Mouse (Mus musculus) hindbrain, embryonic 16.5 days (tissue): ENCODE data around the gene Ccndbp1. TPM values are rescaled to one million over a fixed set of nuclear protein-coding genes. Genes with fewer than 3 reads are reported as not detected.
A peak's percentile ranks its signal among the peaks of the same experiment; 100 is the strongest.
"Not testable (repeated sequence)": the region's sequence is repeated elsewhere in the genome, so short reads cannot be mapped to it uniquely, and the experiment has no call there.

Experiments
- ATAC-seq: fragments of 200-750 bp; cut with Nextera tagmentation; 2 replicates; pipeline ENCODE4 v1.8.0; 2017; ENCODE audit warnings: moderate TSS enrichment, moderate library complexity
- H3K27ac ChIP-seq: fragments of 300-500 bp; sonication (generic); 2 replicates; pipeline ENCODE4 v1.5.1; 2014; ENCODE audit warnings: low read depth, mild to moderate bottlenecking, control low read depth, low read length, moderate library complexity
- H3K27me3 ChIP-seq: fragments of 300-500 bp; sonication (generic); replicated peaks from 2 replicates; pipeline ENCODE4 v1.6.1; 2014; ENCODE audit warnings: low read length; ENCODE audit not compliant: control insufficient read depth, insufficient read depth
- H3K36me3 ChIP-seq: fragments of 300-500 bp; sonication (generic); 2 replicates; pipeline ENCODE4 v1.6.1; 2014; ENCODE audit warnings: mild to moderate bottlenecking, low read length, moderate library complexity, mixed read lengths; ENCODE audit not compliant: control insufficient read depth, insufficient read depth
- H3K4me1 ChIP-seq: fragments of 300-500 bp; sonication (generic); 2 replicates; pipeline ENCODE4 v1.6.1; 2014; ENCODE audit warnings: low read depth, low read length; ENCODE audit not compliant: control insufficient read depth, insufficient read depth
- H3K4me2 ChIP-seq: fragments of 300-500 bp; sonication (generic); 2 replicates; pipeline ENCODE4 v1.6.1; 2014; ENCODE audit warnings: mild to moderate bottlenecking, low read length, control low read depth, moderate library complexity
- H3K4me3 ChIP-seq: fragments of 300-500 bp; sonication (generic); 2 replicates; pipeline ENCODE4 v1.5.1; 2014; ENCODE audit warnings: mild to moderate bottlenecking, low read length, control low read depth, moderate library complexity
- H3K9ac ChIP-seq: fragments of 300-500 bp; sonication (generic); 2 replicates; pipeline ENCODE4 v1.6.1; 2014; ENCODE audit warnings: low read depth, mild to moderate bottlenecking, control low read depth, low read length, moderate library complexity
- H3K9me3 ChIP-seq: fragments of 300-500 bp; sonication (generic); 2 replicates; pipeline ENCODE4 v1.6.1; 2014; ENCODE audit warnings: mild to moderate bottlenecking, low read length, moderate library complexity; ENCODE audit not compliant: control insufficient read depth
- WGBS: fragments of 180-500 bp; shearing (Covaris S2); extraction: QIAGEN DNeasy Blood & Tissue Kit; methylation state at CpG from one replicate; pipeline ENCODE4 v1.1.7; 2014; 5-methylcytosine and 5-hydroxymethylcytosine counted together
- polyA plus RNA-seq: library from polyadenylated mRNA; unstranded; fragments of >200 nt; fragmentation: Nextera tagmentation; extraction: Ambion mirVana; gene quantifications from 2 replicates; pipeline ENCODE4 v1.2.1, GENCODE M21; 2015

The Ccndbp1 gene
- polyA plus RNA-seq, 1 experiment from 2014 or later = 78.2 TPM

DNA sequence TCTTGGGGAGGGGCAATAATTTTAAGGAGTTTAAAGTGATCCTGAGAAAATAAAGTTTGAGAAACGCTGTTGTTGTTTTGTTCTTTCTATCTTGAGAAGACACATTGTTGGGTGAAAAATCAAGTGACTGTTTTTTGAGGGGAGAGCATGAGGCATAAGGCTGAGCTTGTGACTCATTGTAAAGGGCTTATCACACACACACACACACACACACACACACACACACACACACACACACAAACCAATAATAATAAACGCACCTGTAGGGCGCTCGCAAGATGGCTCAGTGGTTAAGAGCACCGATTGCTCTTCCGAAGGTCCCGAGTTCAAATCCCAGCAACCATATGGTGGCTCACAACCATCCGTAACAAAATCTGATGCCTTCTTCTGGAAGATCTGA, 35.9 kb upstream of the Ccndbp1 start:
- not testable (repeated sequence) for H3K9ac ChIP-seq, H3K4me2 ChIP-seq, H3K27me3 ChIP-seq, H3K27ac ChIP-seq, ATAC-seq, H3K9me3 ChIP-seq, H3K36me3 ChIP-seq, H3K4me3 ChIP-seq
- peaks cover 15% of the 10 kb centered on the region for H3K4me1 ChIP-seq
- 96% methylated on average over 8 of the region's 8 CpGs for WGBS

DNA sequence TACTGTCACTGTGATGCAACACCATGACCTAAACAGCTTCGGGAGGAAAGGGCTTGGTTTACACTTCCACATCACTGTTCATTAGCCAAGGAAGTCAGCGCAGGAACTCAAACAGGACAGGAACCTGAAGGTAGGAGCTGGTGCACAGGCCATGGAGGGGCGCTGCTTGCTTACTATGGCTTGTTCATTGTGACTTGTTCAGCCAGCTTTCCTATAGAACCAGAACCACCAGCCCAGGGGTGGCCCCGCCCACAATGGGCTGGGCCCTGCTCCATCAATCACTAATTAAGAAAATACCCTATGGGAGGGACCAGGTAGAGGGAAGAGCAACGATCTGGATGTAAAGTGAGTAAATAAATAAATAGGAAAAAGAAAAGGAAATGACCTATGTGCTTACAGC, 35.2 kb upstream of the Ccndbp1 start:
- H3K4me3 ChIP-seq = no peak overlapping the region
- H3K9me3 ChIP-seq = no peaks in the 10 kb centered on the region
- H3K9ac ChIP-seq = no peak overlapping the region
- H3K4me1 ChIP-seq = peaks cover 15% of the 10 kb centered on the region
- H3K4me2 ChIP-seq = no peak overlapping the region
- ATAC-seq = no peak
- WGBS = 23% methylated on average over 5 of the region's 5 CpGs
- H3K27ac ChIP-seq = no peak overlapping the region
- H3K36me3 ChIP-seq = no peaks in the 10 kb centered on the region
- H3K27me3 ChIP-seq = no peaks in the 10 kb centered on the region

DNA sequence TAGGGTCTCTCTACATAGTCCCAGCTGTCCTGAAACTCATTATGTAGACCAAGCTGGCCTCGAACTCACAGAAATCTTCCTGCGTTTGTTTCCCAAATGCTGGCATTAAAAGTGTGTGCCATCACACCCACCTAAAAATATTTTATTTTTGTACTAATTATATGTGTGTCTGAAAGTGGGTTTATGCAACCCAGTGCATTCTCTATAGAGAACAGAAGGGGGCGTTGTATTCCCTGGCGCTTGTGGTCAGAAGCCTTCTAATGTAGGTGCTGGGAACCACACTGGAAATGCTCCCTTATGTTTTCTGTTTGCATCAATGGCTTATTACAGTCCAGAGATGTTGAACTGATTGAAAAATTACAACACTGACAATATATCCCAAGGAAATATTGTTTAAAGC, 31.9 kb upstream of the Ccndbp1 start:
- H3K4me2 ChIP-seq = peak overlapping the region; percentile 25; the same call in 1 of the 2 replicates
- peaks cover 5% of the 10 kb centered on the region for H3K4me1 ChIP-seq
- no peaks in the 10 kb centered on the region for H3K9me3 ChIP-seq
- H3K27me3 ChIP-seq = no peaks in the 10 kb centered on the region
- no peaks in the 10 kb centered on the region; the same call in 1 of the 2 replicates for H3K36me3 ChIP-seq
- 43% methylated on average over 4 of the region's 4 CpGs for WGBS
- no peak overlapping the region for H3K9ac ChIP-seq
- no peak for ATAC-seq
- H3K4me3 ChIP-seq = no peak overlapping the region
- H3K27ac ChIP-seq = no peak overlapping the region

DNA sequence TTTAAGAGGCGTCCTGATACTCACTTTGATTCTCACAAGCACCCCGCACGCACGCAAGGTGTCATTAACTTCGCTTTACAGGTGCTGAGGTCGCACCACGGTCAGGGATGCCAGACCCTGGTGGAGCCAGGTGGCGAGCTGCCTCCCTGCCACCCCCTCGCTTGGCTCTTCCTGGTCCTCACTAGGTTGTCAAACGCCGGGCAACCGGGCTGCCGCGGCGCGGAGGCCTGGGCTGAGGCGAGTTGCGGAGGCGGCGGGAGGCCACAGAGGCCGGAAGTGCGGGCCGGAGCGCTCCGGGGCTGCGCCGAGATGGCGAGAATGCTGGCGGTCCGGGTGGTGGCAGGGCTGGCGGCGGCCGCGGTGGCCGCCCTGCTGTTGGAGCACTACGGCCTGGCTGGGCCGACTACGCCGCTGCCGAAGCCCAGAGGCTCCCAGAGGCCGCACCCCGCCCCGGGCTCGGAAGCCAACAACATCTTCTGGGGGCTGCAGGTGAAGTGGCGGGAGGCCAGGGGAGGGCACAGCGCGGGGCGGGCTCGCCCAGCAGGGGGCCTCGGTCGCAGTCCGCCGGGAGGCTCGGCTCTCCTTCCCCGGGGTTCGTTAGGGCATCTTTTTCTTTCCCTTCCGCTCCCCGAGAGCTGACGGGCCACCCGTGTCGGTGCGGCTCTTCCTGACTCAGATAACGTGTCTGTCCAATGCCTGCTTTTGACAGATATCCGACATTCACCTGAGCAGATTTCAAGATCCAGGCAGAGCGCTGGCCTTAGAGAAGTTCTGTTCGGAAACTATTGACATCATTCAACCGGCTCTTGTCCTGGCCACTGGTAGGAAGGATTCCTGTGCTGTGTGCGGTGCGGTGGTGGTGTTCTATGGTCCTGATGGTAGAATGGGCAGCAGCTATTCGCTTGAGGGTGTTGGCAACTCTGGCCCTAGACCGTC, 30.9 kb upstream of the Ccndbp1 start, which contains the start of gene Tmem62:
Gene Tmem62, plus strand, starts transcription at position 28 of the 936 bp plus-strand sequence.
- Histone ChIP-seq H3K27me3 (no peaks in the 10 kb centered on the region), H3K27ac (peak within 1 kb of the TSS; percentile 90)

DNA sequence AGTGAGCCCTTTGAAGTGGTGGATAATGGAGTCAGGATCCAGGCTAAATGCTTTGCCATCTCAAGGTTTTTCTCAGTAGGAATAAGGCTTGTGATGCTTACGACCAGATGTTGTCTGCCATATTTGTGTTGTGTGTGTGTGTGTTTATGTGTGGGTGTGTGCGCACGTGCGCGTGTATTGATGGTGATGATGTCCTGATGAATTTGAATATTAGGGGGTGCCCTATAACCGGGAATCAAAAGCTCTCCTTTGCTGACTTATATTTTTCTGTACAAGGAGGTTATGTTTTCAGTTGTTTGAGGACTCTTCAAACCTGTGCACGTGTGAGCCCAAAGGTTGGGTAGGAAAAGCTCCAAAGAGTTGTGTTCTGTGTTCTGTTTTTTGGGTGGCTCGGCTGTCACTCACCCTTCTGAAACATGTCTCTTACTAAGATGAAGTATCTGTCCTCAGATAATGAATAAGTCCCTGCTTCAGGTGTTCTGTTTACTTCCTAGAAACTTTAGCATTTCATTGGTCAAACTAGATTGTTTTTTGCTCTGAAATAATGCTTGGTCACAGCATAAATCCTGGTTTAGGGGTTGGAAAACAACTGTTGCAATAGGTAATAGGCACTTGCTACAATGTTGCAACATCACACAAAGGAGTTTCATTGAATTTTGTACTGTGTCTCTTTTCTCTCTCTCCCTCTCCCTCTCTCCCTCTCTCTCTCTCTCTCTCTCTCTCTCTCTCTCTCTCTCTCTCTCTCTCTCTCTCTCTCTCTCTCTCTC, 30.1 kb upstream of the Ccndbp1 start:
- peak overlapping the region; percentile 90 for H3K27ac ChIP-seq
- peak overlapping the region; percentile 89 for H3K4me2 ChIP-seq
- peak overlapping the region; percentile 96 for H3K9ac ChIP-seq
- WGBS = 80% methylated on average over 8 of the region's 8 CpGs
- H3K4me1 ChIP-seq = peaks cover 5% of the 10 kb centered on the region
- H3K36me3 ChIP-seq = no peaks in the 10 kb centered on the region; the same call in 1 of the 2 replicates
- H3K9me3 ChIP-seq = no peaks in the 10 kb centered on the region
- no peak; the same call in 1 of the 2 replicates for ATAC-seq
- peak overlapping the region; percentile 86 for H3K4me3 ChIP-seq
- H3K27me3 ChIP-seq = no peaks in the 10 kb centered on the region

More for the DNA sequence above, 30.9 kb upstream of the Ccndbp1 start, which contains the start of gene Tmem62:
- Histone ChIP-seq H3K36me3 (no peaks in the 10 kb centered on the region; the same call in 1 of the 2 replicates), H3K9me3 (no peaks in the 10 kb centered on the region), H3K4me1 (peaks cover 5% of the 10 kb centered on the region), H3K4me2 (peak within 1 kb of the TSS; percentile 89), H3K9ac (peak within 1 kb of the TSS; percentile 96), H3K4me3 (peak within 1 kb of the TSS; percentile 86)
- peak; percentile 83 for ATAC-seq
- 1% methylated on average over 69 of the region's 71 CpGs for WGBS

DNA sequence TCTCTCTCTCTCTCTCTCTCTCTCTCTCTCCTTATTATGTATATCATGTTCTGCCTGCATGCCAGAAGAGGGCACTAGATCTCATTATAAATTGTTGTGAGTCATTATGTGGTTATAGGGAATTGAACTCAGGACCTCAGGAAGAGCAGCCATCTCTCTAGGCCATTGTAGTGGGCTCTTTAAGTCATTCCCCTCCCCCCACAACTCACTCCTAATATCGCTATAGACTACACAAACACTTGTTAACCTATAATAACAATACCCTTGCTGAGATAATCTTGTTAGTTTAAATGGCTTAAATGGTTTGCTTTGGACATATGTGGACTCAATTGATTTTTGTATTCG, 29.5 kb upstream of the Ccndbp1 start:
- no peak overlapping the region for H3K4me3 ChIP-seq
- no peak for ATAC-seq
- 53% methylated on average over 2 of the region's 2 CpGs for WGBS
- no peaks in the 10 kb centered on the region for H3K27me3 ChIP-seq
- no peak overlapping the region for H3K9ac ChIP-seq
- H3K4me2 ChIP-seq = no peak overlapping the region
- H3K36me3 ChIP-seq = no peaks in the 10 kb centered on the region; the same call in 1 of the 2 replicates
- H3K9me3 ChIP-seq = no peaks in the 10 kb centered on the region
- H3K4me1 ChIP-seq = peaks cover 5% of the 10 kb centered on the region
- H3K27ac ChIP-seq = no peak overlapping the region

DNA sequence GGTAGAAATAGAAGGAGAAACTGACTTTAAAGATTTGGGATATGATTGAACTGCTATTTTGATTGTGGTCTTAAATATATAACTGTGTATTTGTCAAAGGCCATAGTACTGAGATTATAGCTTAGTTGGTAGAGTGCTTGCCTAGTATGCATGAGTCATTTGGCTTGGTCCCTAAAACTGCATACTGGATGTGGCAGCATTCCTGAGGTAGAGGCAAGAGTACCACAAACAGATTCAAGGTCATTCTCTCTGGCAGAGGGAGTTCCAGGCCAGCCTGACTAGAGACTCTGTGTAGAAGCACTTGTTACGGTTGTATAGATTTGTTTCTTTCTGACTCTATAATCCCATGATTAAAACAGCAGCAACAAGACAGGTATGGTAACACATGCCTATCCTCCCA, 28.4 kb upstream of the Ccndbp1 start:
- ATAC-seq = no peak
- H3K27ac ChIP-seq = no peak overlapping the region
- H3K27me3 ChIP-seq = no peaks in the 10 kb centered on the region
- WGBS = 88% methylated on average over 1 of the region's 1 CpGs
- no peak overlapping the region for H3K4me2 ChIP-seq
- peaks cover 5% of the 10 kb centered on the region for H3K4me1 ChIP-seq
- H3K4me3 ChIP-seq = no peak overlapping the region
- no peak overlapping the region for H3K9ac ChIP-seq
- no peaks in the 10 kb centered on the region; the same call in 1 of the 2 replicates for H3K36me3 ChIP-seq
- H3K9me3 ChIP-seq = no peaks in the 10 kb centered on the region

DNA sequence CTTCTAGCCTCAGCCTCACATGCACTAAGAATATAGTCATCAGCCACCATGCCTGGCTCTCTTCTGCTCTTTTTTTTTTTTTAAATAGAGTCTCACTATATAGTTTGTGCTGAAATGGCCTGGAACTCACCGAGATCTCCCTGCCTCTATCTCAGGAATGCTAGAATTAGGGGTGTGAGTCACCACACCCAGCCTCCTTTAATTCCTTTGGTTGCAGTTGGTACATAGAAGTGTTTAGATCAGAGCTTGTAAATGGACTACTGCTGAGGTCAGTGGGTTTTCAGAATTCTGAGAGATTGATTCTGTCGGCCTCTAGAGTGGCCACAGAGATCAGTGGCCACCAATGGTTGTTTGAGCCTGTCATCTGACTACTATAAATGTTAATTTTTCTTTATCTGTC, 27.3 kb upstream of the Ccndbp1 start:
- H3K36me3 ChIP-seq = peaks cover 3% of the 10 kb centered on the region; the same call in 1 of the 2 replicates
- no peak overlapping the region for H3K4me2 ChIP-seq
- 81% methylated on average over 2 of the region's 2 CpGs for WGBS
- H3K4me1 ChIP-seq = peaks cover 5% of the 10 kb centered on the region
- H3K4me3 ChIP-seq = no peak overlapping the region
- H3K27me3 ChIP-seq = no peaks in the 10 kb centered on the region
- H3K27ac ChIP-seq = no peak overlapping the region
- ATAC-seq = no peak
- no peak overlapping the region for H3K9ac ChIP-seq
- H3K9me3 ChIP-seq = no peaks in the 10 kb centered on the region

DNA sequence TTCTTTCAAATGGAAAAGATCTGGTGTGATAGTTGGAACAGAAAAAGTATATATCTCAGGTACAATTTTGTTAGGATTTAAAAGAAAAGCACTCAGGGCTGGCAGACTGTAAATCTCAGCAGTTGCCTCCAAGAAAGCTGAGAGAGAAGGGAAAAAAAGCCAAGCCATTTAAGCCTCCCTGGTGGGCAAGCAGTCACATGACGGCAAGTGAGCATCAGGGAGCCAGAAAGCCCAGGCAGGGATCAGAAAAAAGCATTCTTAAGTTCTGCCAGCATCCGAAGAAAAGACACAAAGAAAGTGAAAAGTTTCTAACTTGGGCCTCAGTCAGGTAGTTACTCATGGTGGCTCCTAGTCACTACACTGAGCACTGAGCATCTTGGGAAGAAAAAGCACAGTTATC, 24.6 kb upstream of the Ccndbp1 start:
- Histone ChIP-seq H3K9ac (no peak overlapping the region), H3K36me3 (peaks cover 8% of the 10 kb centered on the region), H3K4me3 (no peak overlapping the region), H3K27ac (no peak overlapping the region), H3K4me1 (no peaks in the 10 kb centered on the region), H3K4me2 (no peak overlapping the region), H3K27me3 (no peaks in the 10 kb centered on the region), H3K9me3 (no peaks in the 10 kb centered on the region)
- ATAC-seq = no peak
- WGBS = 13% methylated on average over 2 of the region's 2 CpGs
